Mouse (Mus musculus): ENCODE results near the gene Chrng. TPM values are rescaled to one million over a fixed set of nuclear protein-coding genes. Genes with fewer than 3 reads are reported as not detected.

Chrng gene
- polyA plus RNA-seq, 1 experiment from 2014 or later: not detected

GRCm38 (mm10) chr1:87239056-87239455, 34.6 kb downstream of the Chrng start:
- no peak overlapping the region for H3K4me3 ChIP-seq (replicated peaks)
- peaks cover 53% of the 10 kb centered on the region for H3K36me3 ChIP-seq (replicated peaks)

DNA sequence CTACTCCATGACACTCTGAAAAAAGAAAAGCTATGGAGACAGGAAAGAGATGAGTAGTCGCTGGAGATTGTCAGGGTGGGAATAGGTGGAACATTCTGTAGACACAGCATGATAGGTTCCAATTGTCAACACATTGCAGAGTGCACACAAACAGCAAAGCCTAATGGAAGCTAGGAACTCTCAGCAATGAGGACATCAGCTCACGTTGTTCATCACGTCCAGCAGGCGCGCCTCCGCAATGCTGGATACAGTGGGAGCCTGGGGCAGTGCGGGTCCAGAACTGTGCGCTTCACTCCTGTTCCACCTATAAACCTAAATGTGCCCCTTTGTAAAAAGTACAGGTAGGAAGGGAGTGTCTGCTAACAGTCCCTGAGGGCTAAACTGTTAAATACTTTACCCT, 38.6 kb downstream of the Chrng start:
- H3K27ac ChIP-seq: no peak overlapping the region
- 91% methylated on average over 8 of the region's 8 CpGs for WGBS
- H3K4me3 ChIP-seq (replicated peaks): no peak overlapping the region
- no peaks in the 10 kb centered on the region for H3K4me1 ChIP-seq
- no peak overlapping the region for H3K4me2 ChIP-seq
- no peaks in the 10 kb centered on the region for H3K27me3 ChIP-seq
- H3K36me3 ChIP-seq (replicated peaks): peaks cover 18% of the 10 kb centered on the region
- no peak overlapping the region for H3K9ac ChIP-seq
- H3K9me3 ChIP-seq: no peaks in the 10 kb centered on the region
- ATAC-seq (ENCODE audit: low FRiP score): no peak

More at GRCm38 (mm10) chr1:87239056-87239455, 34.6 kb downstream of the Chrng start:
- ATAC-seq (ENCODE audit: low FRiP score): no peak
- Histone ChIP-seq H3K27ac (no peak overlapping the region), H3K27me3 (no peaks in the 10 kb centered on the region), H3K4me2 (no peak overlapping the region), H3K4me1 (no peaks in the 10 kb centered on the region), H3K9ac (no peak overlapping the region), H3K9me3 (no peaks in the 10 kb centered on the region)
- 77% methylated on average over 8 of the region's 8 CpGs for WGBS

- ATAC-seq (ENCODE audit: low FRiP score): no peak
- no peak overlapping the region for H3K4me2 ChIP-seq
- WGBS: 44% methylated on average over 1 of the region's 1 CpGs
- no peak overlapping the region for H3K9ac ChIP-seq
- no peaks in the 10 kb centered on the region for H3K9me3 ChIP-seq
- no peaks in the 10 kb centered on the region for H3K36me3 ChIP-seq (replicated peaks)
- no peak overlapping the region for H3K27ac ChIP-seq
- no peaks in the 10 kb centered on the region for H3K4me1 ChIP-seq
- no peak overlapping the region for H3K4me3 ChIP-seq (replicated peaks)
- H3K27me3 ChIP-seq: no peaks in the 10 kb centered on the region
Measured at GRCm38 (mm10) chr1:87245430-87245829, 41.0 kb downstream of the Chrng start.

- Histone ChIP-seq H3K9ac (no peak overlapping the region), H3K27ac (no peak overlapping the region), H3K36me3 (replicated peaks) (no peaks in the 10 kb centered on the region), H3K4me3 (replicated peaks) (no peak overlapping the region), H3K4me1 (no peaks in the 10 kb centered on the region), H3K4me2 (peak overlapping the region; percentile 31), H3K9me3 (no peaks in the 10 kb centered on the region), H3K27me3 (no peaks in the 10 kb centered on the region)
- peak; percentile 87 for ATAC-seq (ENCODE audit: low FRiP score)
- WGBS: 26% methylated on average over 22 of the region's 22 CpGs
Measured at GRCm38 (mm10) chr1:87245929-87246815, 41.7 kb downstream of the Chrng start.

DNA sequence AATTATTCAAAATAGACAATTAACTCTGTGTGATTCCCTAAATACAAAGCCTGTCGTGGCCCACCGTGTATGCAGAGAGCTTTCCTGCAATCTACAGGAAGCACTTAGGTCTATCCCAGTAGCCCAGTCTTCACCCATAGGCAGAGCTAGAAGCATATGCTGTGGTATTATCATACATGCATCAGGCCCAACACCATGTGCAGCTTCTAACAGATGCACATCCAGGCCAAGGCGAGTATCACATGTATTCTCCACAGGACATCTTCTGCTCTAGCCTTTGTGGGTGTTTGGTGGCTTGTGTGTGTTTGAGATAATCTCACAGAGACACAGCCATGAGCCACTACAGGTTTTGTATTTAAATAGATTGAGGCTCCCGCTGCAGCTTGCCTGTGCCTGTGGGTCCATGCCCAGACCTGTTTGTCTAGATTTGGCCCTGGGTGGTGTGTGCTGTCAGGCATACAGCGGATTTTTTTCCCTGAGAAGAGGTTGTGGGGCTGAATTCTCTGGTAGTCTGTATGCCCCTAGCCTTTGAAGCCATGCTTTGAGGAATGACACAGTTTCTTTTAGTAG, 47.7 kb downstream of the Chrng start:
- no peaks in the 10 kb centered on the region; the same call in 1 of the 2 replicates for H3K4me1 ChIP-seq
- WGBS: 52% methylated on average over 5 of the region's 5 CpGs

DNA sequence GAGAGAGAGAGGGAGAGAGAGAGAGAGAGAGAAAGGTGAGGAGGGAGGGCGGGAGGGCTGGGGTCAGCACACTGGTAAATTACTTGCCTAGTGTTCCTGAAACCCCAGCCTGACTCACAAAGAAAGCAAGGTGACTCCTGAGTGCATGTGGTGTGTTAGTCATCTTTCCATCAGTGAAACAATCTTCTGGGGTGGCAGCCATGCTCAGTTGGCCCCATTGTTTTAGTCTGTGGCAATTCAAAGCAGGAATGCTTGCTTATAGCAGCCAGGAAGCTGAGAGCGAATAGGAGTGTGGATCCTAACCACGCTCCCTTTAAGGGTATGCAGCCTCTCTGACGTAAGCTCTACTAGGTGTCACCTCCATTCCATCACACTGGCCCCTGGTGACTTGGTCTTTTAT, 50.7 kb downstream of the Chrng start:
- H3K36me3 ChIP-seq (replicated peaks): no peaks in the 10 kb centered on the region
- no peak overlapping the region for H3K4me3 ChIP-seq (replicated peaks)
- WGBS: 63% methylated on average over 4 of the region's 4 CpGs
- H3K9me3 ChIP-seq: no peaks in the 10 kb centered on the region
- no peak overlapping the region for H3K4me2 ChIP-seq
- H3K27ac ChIP-seq: no peak overlapping the region
- H3K4me1 ChIP-seq: peaks cover 5% of the 10 kb centered on the region
- H3K27me3 ChIP-seq: peaks cover 21% of the 10 kb centered on the region
- no peak overlapping the region for H3K9ac ChIP-seq
- no peak for ATAC-seq (ENCODE audit: low FRiP score)

More for the DNA sequence above, 47.7 kb downstream of the Chrng start:
- H3K36me3 ChIP-seq (replicated peaks): no peaks in the 10 kb centered on the region
- no peak overlapping the region for H3K27ac ChIP-seq
- ATAC-seq (ENCODE audit: low FRiP score): no peak
- H3K27me3 ChIP-seq: no peaks in the 10 kb centered on the region
- no peak overlapping the region for H3K4me3 ChIP-seq (replicated peaks)
- no peak overlapping the region for H3K4me2 ChIP-seq
- H3K9me3 ChIP-seq: no peaks in the 10 kb centered on the region
- no peak overlapping the region for H3K9ac ChIP-seq

GRCm38 (mm10) chr1:87257691-87258090, 53.2 kb downstream of the Chrng start:
- Histone ChIP-seq H3K4me2 (no peak overlapping the region), H3K27me3 (peaks cover 34% of the 10 kb centered on the region), H3K4me1 (peaks cover 6% of the 10 kb centered on the region), H3K27ac (no peak overlapping the region), H3K36me3 (replicated peaks) (no peaks in the 10 kb centered on the region), H3K4me3 (replicated peaks) (no peak overlapping the region), H3K9me3 (no peaks in the 10 kb centered on the region), H3K9ac (no peak overlapping the region)
- ATAC-seq (ENCODE audit: low FRiP score): no peak
- 12% methylated on average over 11 of the region's 11 CpGs for WGBS

GRCm38 (mm10) chr1:87258484-87258883, 54.0 kb downstream of the Chrng start:
- Histone ChIP-seq H3K4me1 (peaks cover 14% of the 10 kb centered on the region), H3K4me3 (replicated peaks) (no peak overlapping the region), H3K27ac (no peak overlapping the region), H3K36me3 (replicated peaks) (no peaks in the 10 kb centered on the region), H3K4me2 (no peak overlapping the region), H3K9ac (no peak overlapping the region), H3K9me3 (no peaks in the 10 kb centered on the region), H3K27me3 (peaks cover 42% of the 10 kb centered on the region)
- no peak for ATAC-seq (ENCODE audit: low FRiP score)
- 20% methylated on average over 14 of the region's 14 CpGs for WGBS

DNA sequence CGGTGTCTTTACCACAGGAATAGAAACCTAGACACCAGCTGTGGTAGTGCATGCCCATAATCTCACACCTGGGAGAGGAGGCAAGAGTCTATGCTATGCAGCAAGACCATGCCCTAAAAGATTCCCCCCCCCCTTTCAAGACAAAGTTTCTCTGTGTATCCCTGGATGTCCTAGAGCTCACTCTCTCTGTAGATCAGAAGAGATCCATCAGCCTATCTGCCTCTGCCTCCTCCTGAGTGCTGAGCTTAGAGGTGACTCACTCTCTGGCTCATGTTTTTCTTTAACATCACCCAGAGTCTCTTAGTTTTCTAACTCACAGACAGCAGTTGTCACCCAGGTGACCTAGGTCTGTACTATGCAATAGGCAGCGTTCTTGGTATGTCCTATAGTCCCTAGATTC, 54.9 kb downstream of the Chrng start:
- no peaks in the 10 kb centered on the region for H3K9me3 ChIP-seq
- peaks cover 22% of the 10 kb centered on the region for H3K4me1 ChIP-seq
- H3K9ac ChIP-seq: no peak overlapping the region
- H3K4me2 ChIP-seq: no peak overlapping the region
- H3K36me3 ChIP-seq (replicated peaks): no peaks in the 10 kb centered on the region
- H3K27ac ChIP-seq: no peak overlapping the region
- WGBS: 77% methylated on average over 2 of the region's 2 CpGs
- no peak overlapping the region for H3K4me3 ChIP-seq (replicated peaks)
- H3K27me3 ChIP-seq: peaks cover 50% of the 10 kb centered on the region
- ATAC-seq (ENCODE audit: low FRiP score): no peak

Other genes starting within 250 kb of the Chrng start
- not detected in 2 replicates for gene Alppl2, start 114.7 kb upstream of the Chrng start, polyA plus RNA-seq (2016; fragmentation: Nextera tagmentation; extraction: Ambion mirVana)
- not detected in 2 replicates for gene Alpi, start 103.1 kb upstream of the Chrng start, polyA plus RNA-seq (2016; fragmentation: Nextera tagmentation; extraction: Ambion mirVana)
- gene Akp3, start 79.7 kb upstream of the Chrng start, polyA plus RNA-seq (2016; fragmentation: Nextera tagmentation; extraction: Ambion mirVana): not detected in 2 replicates
- gene Ecel1, start 48.1 kb upstream of the Chrng start, polyA plus RNA-seq (2016; fragmentation: Nextera tagmentation; extraction: Ambion mirVana): 18.3 and 23.2 TPM in 2 replicates
- not detected in 2 replicates for gene Prss56, start 21.3 kb upstream of the Chrng start, polyA plus RNA-seq (2016; fragmentation: Nextera tagmentation; extraction: Ambion mirVana)
- 0.10 TPM in 1 of 2 replicates, not detected in the other for gene Chrnd, start 14.1 kb upstream of the Chrng start, polyA plus RNA-seq (2016; fragmentation: Nextera tagmentation; extraction: Ambion mirVana)
- gene Eif4e2, start 9.3 kb downstream of the Chrng start, polyA plus RNA-seq (2016; fragmentation: Nextera tagmentation; extraction: Ambion mirVana): 134 and 137 TPM in 2 replicates
- gene Efhd1, start 59.7 kb downstream of the Chrng start, polyA plus RNA-seq (2016; fragmentation: Nextera tagmentation; extraction: Ambion mirVana): 1.5 and 1.6 TPM in 2 replicates
- 59.2 and 61.8 TPM in 2 replicates for gene Gigyf2, start 122.3 kb downstream of the Chrng start, polyA plus RNA-seq (2016; fragmentation: Nextera tagmentation; extraction: Ambion mirVana)
- gene Kcnj13, start 190.1 kb downstream of the Chrng start, polyA plus RNA-seq (2016; fragmentation: Nextera tagmentation; extraction: Ambion mirVana): 2.0 and 6.3 TPM in 2 replicates

Measured in forebrain, embryonic 12.5 days (tissue).